In genomic region chr16:85148615-85149508, GRCm38 (mm10) we compare ENCODE assay signal across 8 mouse cellular contexts. TPM values are rescaled to one million over a fixed set of nuclear protein-coding genes. Genes with fewer than 3 reads are reported as not detected.
DNase-seq lines count a peak whose midpoint lies in the region; ATAC-seq lines count a peak whose summit lies in the region.

No protein-coding gene starts in this region.

- H3K9me3 ChIP-seq in forebrain, embryonic 13.5 days (replicated peaks), result no peaks in the 10 kb centered on the region
- no peaks in the 10 kb centered on the region for H3K9me3 ChIP-seq in forebrain, embryonic 14.5 days (replicated peaks; ENCODE audit: control insufficient read depth, low read length)

- H3K36me3 ChIP-seq in forebrain, embryonic 13.5 days (ENCODE audit: poor library complexity, severe bottlenecking), result peaks cover 7% of the 10 kb centered on the region; the same call in 1 of the 2 replicates
- H3K36me3 ChIP-seq in forebrain, embryonic 14.5 days (ENCODE audit: control insufficient read depth, insufficient read depth, low read length), result peaks cover 6% of the 10 kb centered on the region

- H3K4me3 ChIP-seq in forebrain, embryonic 13.5 days, result no peak overlapping the region
- no peak overlapping the region for H3K4me3 ChIP-seq in forebrain, embryonic 14.5 days (ENCODE audit: low read depth, low read length)

- no peak overlapping the region for H3K4me2 ChIP-seq in forebrain, embryonic 13.5 days
- H3K4me2 ChIP-seq in forebrain, embryonic 14.5 days (ENCODE audit: low read length), result no peak overlapping the region

- H3K27ac ChIP-seq in forebrain, embryonic 13.5 days, result 0 out of 2 replicates have a peak overlapping the region, but pooled peaks have one; percentile 6
- H3K27ac ChIP-seq in forebrain, embryonic 14.5 days (ENCODE audit: low read depth, low read length), result no peak overlapping the region

- DNase-seq in forebrain, embryonic 14.5 days (ENCODE audit: low spot score), result no peak
- peak; percentile 89 for DNase-seq in adipocyte (ENCODE audit: low spot score)
- peak; percentile 87 for DNase-seq in heart, adult 8-10 months (ENCODE audit: low spot score)
- DNase-seq in kidney, postnatal 14 days, result peak; percentile 81
- DNase-seq in frontal cortex, postnatal 36 days (ENCODE audit: low spot score in 2 of 2), result no peak
- DNase-seq in embryo, embryonic 10.5 days (ENCODE audit: low spot score), result no peak

- 86% methylated on average over 9 of the region's 9 CpGs for WGBS in forebrain, embryonic 13.5 days
- WGBS in forebrain, embryonic 14.5 days, result 84% methylated on average over 9 of the region's 9 CpGs

- H3K9ac ChIP-seq in forebrain, embryonic 13.5 days, result no peak overlapping the region
- H3K9ac ChIP-seq in forebrain, embryonic 14.5 days (ENCODE audit: low read length), result no peak overlapping the region

- no peak for ATAC-seq in forebrain, embryonic 13.5 days
- no peak for ATAC-seq in forebrain, embryonic 14.5 days
- peak; percentile 34; the same call in 1 of the 2 replicates for ATAC-seq in neutrophil, adult 5-6 weeks (ENCODE audit: extremely low read depth, insufficient number of reproducible peaks, low FRiP score, poor library complexity, severe bottlenecking)

- peaks cover 35% of the 10 kb centered on the region for H3K4me1 ChIP-seq in forebrain, embryonic 13.5 days
- peaks cover 2% of the 10 kb centered on the region for H3K4me1 ChIP-seq in forebrain, embryonic 14.5 days (ENCODE audit: control insufficient read depth, insufficient read depth, low read length)

- H3K27me3 ChIP-seq in forebrain, embryonic 13.5 days, result no peaks in the 10 kb centered on the region
- no peaks in the 10 kb centered on the region for H3K27me3 ChIP-seq in forebrain, embryonic 14.5 days (replicated peaks; ENCODE audit: control insufficient read depth, insufficient read depth, low read length)

RNA-seq across cellular contexts. Expression of gene App, which starts 24.7 kb away (rescaled TPM):
- polyA plus RNA-seq in forebrain, embryonic 13.5 days (2015; fragmentation: Nextera tagmentation; extraction: Ambion mirVana), result 165 and 168 TPM in 2 replicates
- 158 and 215 TPM in 2 replicates for polyA plus RNA-seq in forebrain, embryonic 14.5 days (2014; fragmentation: Nextera tagmentation; extraction: Ambion mirVana)
- 100 to 1,000 TPM; 121 to 133 (median 126) TPM for total RNA-seq in heart, adult 8-10 months (2022)
- 130 and 135 TPM in 2 replicates for total RNA-seq in neutrophil, adult 5-6 weeks (2017)

Comparison
In these comparisons a context has a peak if more than half of its experiments do, and no peak if none do; other contexts are left out.
1. DNase-seq: peak in adipocyte (single experiment), heart, adult 8-10 months (single experiment) and kidney, postnatal 14 days (single experiment); none in forebrain, embryonic 14.5 days (single experiment), frontal cortex, postnatal 36 days (0 of 2) and embryo, embryonic 10.5 days (single experiment).